Mouse (Mus musculus) lung, embryonic 14.5 days (tissue): ENCODE measurements at regions not wholly inside any gene's neighbourhood (a gene's known extent, or its start where the extent isn't known, plus 50 kb on each side); places are given as distances from the start of the nearest gene placed in this dataset.

ENCODE experiments used
- ATAC-seq: fragments of 200-750 bp; cut with Nextera tagmentation; 2 replicates; pipeline ENCODE4 v1.8.0; 2017; ENCODE audit warnings: mild to moderate bottlenecking, moderate TSS enrichment, moderate library complexity; ENCODE audit not compliant: insufficient read depth
- DNase-seq: peaks from one replicate; pipeline ENCODE4 v3.0.0-alpha.2; 2015
- H3K27ac ChIP-seq: fragments of 300-500 bp; sonication (generic); 2 replicates; pipeline ENCODE4 v1.5.1; 2014; ENCODE audit warnings: low read depth, mild to moderate bottlenecking, moderate library complexity
- H3K27me3 ChIP-seq: fragments of 300-500 bp; sonication (generic); 2 replicates; pipeline ENCODE4 v1.6.1; 2014; ENCODE audit warnings: low read length, control low read depth; ENCODE audit not compliant: insufficient read depth
- H3K36me3 ChIP-seq: fragments of 300-500 bp; sonication (generic); 2 replicates; pipeline ENCODE4 v1.6.1; 2014; ENCODE audit warnings: control low read depth; ENCODE audit not compliant: insufficient read depth
- H3K4me1 ChIP-seq: fragments of 300-500 bp; sonication (generic); 2 replicates; pipeline ENCODE4 v1.6.1; 2014; ENCODE audit warnings: antibody characterized with exemption, control low read depth; ENCODE audit not compliant: insufficient read depth
- H3K4me2 ChIP-seq: fragments of 300-500 bp; sonication (generic); 2 replicates; pipeline ENCODE4 v1.6.1; 2014; ENCODE audit warnings: mild to moderate bottlenecking
- H3K4me3 ChIP-seq: fragments of 300-500 bp; sonication (generic); 2 replicates; pipeline ENCODE4 v1.5.1; 2014; ENCODE audit warnings: low read depth, low read length
- H3K9ac ChIP-seq: fragments of 300-500 bp; sonication (generic); 2 replicates; pipeline ENCODE4 v1.6.1; 2014
- H3K9me3 ChIP-seq: fragments of 300-500 bp; sonication (generic); 2 replicates; pipeline ENCODE4 v1.6.1; 2016; ENCODE audit warnings: low read depth, low read length, control low read depth
- CTCF ChIP-seq: IDR thresholded peaks from 2 replicates; pipeline ENCODE4 v1.5.1; 2016; ENCODE audit warnings: antibody characterized with exemption, low read depth
- WGBS: fragments of 180-500 bp; shearing (Covaris S2); extraction: QIAGEN DNeasy Blood & Tissue Kit; methylation state at CpG from one replicate; pipeline ENCODE4 v1.1.7; 2014; 5-methylcytosine and 5-hydroxymethylcytosine counted together

DNA sequence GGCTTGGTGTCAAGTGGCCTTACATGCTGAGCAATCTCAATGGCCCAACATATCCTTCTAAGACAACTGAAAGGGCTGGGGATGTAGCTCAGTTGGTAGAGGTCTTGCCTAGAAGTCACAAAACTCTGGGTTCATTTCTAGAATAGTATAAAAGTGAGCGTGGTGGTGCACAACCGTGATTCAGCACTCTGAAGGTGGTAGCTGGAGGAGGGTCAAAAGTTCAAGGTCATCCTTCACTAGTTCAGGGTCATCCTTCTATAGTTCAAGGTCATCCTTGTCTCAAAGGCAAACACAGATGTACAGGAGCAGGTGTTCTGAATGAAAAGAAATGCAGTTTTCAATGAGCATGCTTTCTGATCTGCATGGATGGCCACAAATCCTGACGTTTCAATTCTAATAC is 101.5 kb upstream of the Marcks start:
- 66% methylated on average over 3 of the region's 3 CpGs for WGBS
- H3K4me1 ChIP-seq = peaks cover 10% of the 10 kb centered on the region; the same call in 1 of the 2 replicates
- ATAC-seq (no peak), DNase-seq (no peak)
- H3K27me3 ChIP-seq = no peaks in the 10 kb centered on the region
- no peak overlapping the region for H3K4me3 ChIP-seq
- no peak for TF ChIP-seq CTCF
- no peaks in the 10 kb centered on the region for H3K36me3 ChIP-seq
- H3K27ac ChIP-seq = no peak overlapping the region
- no peak overlapping the region for H3K4me2 ChIP-seq
- H3K9ac ChIP-seq = no peak overlapping the region
- no peaks in the 10 kb centered on the region for H3K9me3 ChIP-seq

DNA sequence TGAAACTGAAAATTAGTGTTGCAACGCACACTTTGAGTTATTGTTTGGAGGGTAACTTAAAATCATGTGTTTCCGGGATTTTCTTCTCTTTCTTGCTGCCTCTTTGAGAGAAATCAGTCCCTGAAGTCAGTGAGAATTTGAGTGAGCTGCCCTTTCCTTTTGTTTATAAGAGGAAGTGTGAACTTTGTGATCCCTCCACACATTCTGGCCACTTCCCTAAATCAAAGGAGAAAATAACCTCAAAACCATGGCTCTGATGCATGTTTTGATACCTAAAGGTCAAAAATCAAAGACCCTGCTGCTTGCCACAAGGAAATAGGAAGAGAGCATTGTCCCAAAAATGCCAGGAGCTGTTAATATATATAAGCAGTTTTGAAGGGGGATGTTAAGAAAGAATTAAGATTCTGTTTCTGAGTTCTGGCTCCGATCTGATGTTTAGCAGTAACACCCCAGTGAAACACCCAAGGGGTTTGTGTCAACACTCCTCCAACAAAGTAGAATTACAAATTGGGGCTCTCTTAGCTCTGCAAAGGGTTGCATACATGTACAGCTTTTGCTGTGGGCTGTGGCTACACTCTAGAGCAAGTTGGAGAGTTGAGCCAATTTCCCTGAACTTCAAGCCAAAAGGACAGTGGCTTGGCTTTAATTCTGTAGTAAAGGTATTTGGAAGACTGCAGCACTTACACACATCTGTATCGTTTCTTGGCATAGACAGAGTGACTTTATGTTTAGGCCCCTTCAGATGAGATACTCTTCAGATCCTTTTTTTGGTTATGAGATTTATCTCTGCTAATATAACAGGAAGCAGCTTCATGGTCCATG is 97.5 kb upstream of the Marcks start:
- Histone ChIP-seq H3K4me1 (peaks cover 6% of the 10 kb centered on the region; the same call in 1 of the 2 replicates), H3K4me3 (no peak overlapping the region), H3K9ac (no peak overlapping the region), H3K9me3 (no peaks in the 10 kb centered on the region), H3K36me3 (no peaks in the 10 kb centered on the region), H3K27me3 (no peaks in the 10 kb centered on the region), H3K4me2 (no peak overlapping the region), H3K27ac (peak overlapping the region; percentile 43; the same call in 1 of the 2 replicates)
- peak; percentile 15 for DNase-seq
- no peak for TF ChIP-seq CTCF
- WGBS = 45% methylated on average over 4 of the region's 4 CpGs
- no peak for ATAC-seq

DNA sequence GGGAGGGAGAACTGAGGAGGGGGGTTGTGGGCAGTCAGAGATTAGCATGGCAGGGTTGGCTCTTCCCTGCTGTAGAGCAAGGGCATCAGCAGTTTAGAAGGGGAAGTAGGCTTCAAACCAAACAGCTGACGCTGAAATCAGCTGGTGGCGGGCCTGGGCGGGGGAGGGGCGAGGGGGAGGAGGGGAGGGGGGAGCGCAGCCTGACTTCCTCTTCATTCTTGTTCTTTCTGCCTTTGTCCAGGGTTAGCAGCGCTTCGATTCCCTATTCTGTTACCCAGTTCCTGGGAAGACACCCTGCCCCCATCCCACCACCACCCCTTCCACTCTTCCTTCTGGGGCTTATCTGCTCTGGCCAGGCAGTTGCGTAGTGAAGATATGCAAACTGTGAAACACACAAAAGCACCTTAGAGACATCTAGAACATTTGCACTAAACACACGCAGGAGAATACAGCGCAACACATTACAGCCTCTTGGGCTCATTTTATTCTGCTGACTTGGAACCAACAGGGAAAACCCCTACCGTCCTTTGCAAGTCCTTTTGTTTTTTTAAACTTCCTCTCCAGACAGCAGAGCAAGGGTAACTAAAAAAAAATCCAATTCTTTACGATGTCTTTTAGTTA is 93.3 kb upstream of the Marcks start:
- Histone ChIP-seq H3K4me2 (peak overlapping the region; percentile 47), H3K9me3 (no peaks in the 10 kb centered on the region), H3K36me3 (no peaks in the 10 kb centered on the region), H3K27me3 (no peaks in the 10 kb centered on the region), H3K27ac (peak overlapping the region; percentile 42), H3K9ac (peak overlapping the region; percentile 9; the same call in 1 of the 2 replicates), H3K4me1 (no peaks in the 10 kb centered on the region), H3K4me3 (no peak overlapping the region)
- ATAC-seq = peak; percentile 88
- 9% methylated on average over 9 of the region's 12 CpGs for WGBS
- no peak for TF ChIP-seq CTCF
- peak; percentile 49 for DNase-seq

DNA sequence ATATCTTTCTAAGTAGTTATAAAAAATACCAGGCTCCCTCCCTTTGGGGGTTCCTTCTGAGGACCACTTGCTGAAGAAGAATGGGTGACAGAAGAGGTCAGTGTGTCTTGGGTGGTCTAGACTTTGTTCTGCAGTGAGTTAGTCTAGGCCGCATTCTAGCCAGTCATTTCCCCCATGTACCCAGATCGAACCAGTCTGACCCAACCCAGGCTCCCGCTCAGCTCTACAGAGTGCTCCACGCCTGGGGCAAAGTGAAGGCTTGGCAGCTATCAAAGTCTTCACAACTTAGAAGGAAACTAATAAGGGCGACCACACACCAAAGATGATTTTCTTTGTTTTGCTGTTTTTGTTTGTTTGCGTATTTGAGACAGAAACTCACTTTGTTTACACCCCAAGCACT is 92.4 kb upstream of the Marcks start:
- H3K9ac ChIP-seq = no peak overlapping the region
- no peak for DNase-seq
- no peaks in the 10 kb centered on the region for H3K36me3 ChIP-seq
- 91% methylated on average over 6 of the region's 6 CpGs for WGBS
- no peak overlapping the region for H3K27ac ChIP-seq
- no peaks in the 10 kb centered on the region for H3K4me1 ChIP-seq
- TF ChIP-seq CTCF = no peak
- H3K27me3 ChIP-seq = no peaks in the 10 kb centered on the region
- no peak overlapping the region for H3K4me2 ChIP-seq
- no peaks in the 10 kb centered on the region for H3K9me3 ChIP-seq
- no peak overlapping the region for H3K4me3 ChIP-seq
- ATAC-seq = no peak

DNA sequence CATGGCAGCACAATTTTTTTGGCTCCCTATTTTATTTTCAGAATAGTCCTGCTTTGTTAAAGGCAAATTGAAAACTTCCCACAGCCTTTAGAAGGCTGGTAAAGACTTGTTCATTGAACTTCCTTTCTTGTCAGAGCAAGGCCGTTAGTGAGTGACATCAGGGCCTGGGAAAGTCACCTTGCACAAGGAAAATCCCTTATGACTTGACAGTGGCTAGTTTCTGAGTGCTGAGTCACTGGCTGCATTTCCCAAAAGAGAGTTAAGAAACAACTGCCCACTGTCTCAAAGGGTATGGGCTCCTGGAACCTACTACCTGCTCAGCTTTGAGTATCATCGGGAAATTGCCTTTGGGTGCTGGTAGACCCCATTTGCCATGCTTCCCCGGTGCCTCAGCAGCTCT is 89.2 kb upstream of the Marcks start:
- no peaks in the 10 kb centered on the region for H3K9me3 ChIP-seq
- TF ChIP-seq CTCF = no peak
- H3K4me3 ChIP-seq = no peak overlapping the region
- H3K9ac ChIP-seq = no peak overlapping the region
- no peaks in the 10 kb centered on the region for H3K4me1 ChIP-seq
- no peak for DNase-seq
- WGBS = 81% methylated on average over 3 of the region's 3 CpGs
- no peaks in the 10 kb centered on the region for H3K36me3 ChIP-seq
- H3K27me3 ChIP-seq = no peaks in the 10 kb centered on the region
- H3K4me2 ChIP-seq = no peak overlapping the region
- ATAC-seq = no peak
- no peak overlapping the region for H3K27ac ChIP-seq

DNA sequence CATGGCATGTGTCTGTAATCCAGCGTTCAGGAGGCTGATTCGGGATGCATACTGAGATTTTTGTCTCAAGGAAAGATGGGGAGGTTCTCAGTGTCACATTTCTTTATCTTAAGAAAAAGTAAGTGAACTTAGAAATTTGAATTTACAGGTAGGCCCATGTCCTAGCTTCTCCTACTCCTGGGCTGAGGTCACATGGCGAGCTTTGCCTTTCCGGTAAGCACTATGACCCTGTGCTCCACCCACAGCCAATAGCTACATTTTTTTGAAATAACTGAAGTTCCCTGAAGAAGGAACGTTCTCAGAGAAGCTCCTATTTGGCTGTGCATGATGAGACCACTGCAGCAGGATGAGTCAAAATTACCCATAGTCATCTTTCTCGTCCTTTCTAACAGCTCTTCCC is 83.0 kb upstream of the Marcks start:
- Histone ChIP-seq H3K27ac (no peak overlapping the region), H3K27me3 (no peaks in the 10 kb centered on the region), H3K9ac (no peak overlapping the region), H3K9me3 (no peaks in the 10 kb centered on the region), H3K4me2 (no peak overlapping the region), H3K4me1 (no peaks in the 10 kb centered on the region), H3K36me3 (no peaks in the 10 kb centered on the region), H3K4me3 (no peak overlapping the region)
- DNase-seq (no peak), ATAC-seq (no peak)
- 49% methylated on average over 6 of the region's 6 CpGs for WGBS
- no peak for TF ChIP-seq CTCF

DNA sequence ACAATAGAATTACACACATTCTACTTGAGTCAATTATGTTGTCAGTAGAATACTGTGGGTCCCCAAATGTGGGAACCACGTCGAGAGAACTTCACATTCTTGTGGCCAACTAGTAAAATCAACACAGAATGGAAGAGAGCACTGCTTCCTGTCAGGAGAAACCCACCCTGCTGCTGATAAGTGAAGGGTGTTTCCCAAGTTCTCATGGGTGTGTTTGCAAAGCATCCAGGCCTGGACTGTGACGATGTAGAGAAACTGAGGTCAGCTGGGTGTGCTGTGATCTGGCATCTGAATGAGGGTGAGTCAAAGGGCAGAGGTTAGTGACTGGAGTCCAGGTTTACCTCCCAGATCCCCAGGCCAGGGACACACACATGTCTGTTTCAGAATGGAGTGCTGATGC is 81.7 kb upstream of the Marcks start:
- no peak overlapping the region for H3K4me2 ChIP-seq
- no peaks in the 10 kb centered on the region for H3K27me3 ChIP-seq
- DNase-seq (no peak), ATAC-seq (peak; percentile 38; the same call in 1 of the 2 replicates)
- WGBS = 34% methylated on average over 3 of the region's 3 CpGs
- H3K4me3 ChIP-seq = no peak overlapping the region
- H3K9ac ChIP-seq = no peak overlapping the region
- H3K9me3 ChIP-seq = no peaks in the 10 kb centered on the region
- TF ChIP-seq CTCF = no peak
- no peak overlapping the region for H3K27ac ChIP-seq
- no peaks in the 10 kb centered on the region for H3K4me1 ChIP-seq
- no peaks in the 10 kb centered on the region for H3K36me3 ChIP-seq
